Mouse (Mus musculus): Measurements from ENCODE around the gene Zfp128. TPM values are rescaled to one million over a fixed set of nuclear protein-coding genes. Genes with fewer than 3 reads are reported as not detected.
A peak's percentile ranks its signal among the peaks of the same experiment; 100 is the strongest.
"Not testable (repeated sequence)": the region's sequence is repeated elsewhere in the genome, so short reads cannot be mapped to it uniquely, and the experiment has no call there.

Gene Zfp128
- total RNA-seq, 2 experiments from 2014 or later = 3.2 to 4.0 TPM

- not testable (repeated sequence) for ATAC-seq (replicated peaks; ENCODE audit: low FRiP score, low TSS enrichment, poor library complexity, severe bottlenecking)
Observed at GRCm38 (mm10) chr7:12920495-12920894, 39.5 kb downstream of the Zfp128 start.

- ATAC-seq (replicated peaks; ENCODE audit: low FRiP score, low TSS enrichment, poor library complexity, severe bottlenecking) = no peak
Observed at GRCm38 (mm10) chr7:12921318-12921704, 40.3 kb downstream of the Zfp128 start.

- ATAC-seq (replicated peaks; ENCODE audit: low FRiP score, low TSS enrichment, poor library complexity, severe bottlenecking) = peak; percentile 92
Observed at GRCm38 (mm10) chr7:12921705-12922465, 40.9 kb downstream of the Zfp128 start, which contains the start of gene Rps5. TSS of gene Rps5 (plus strand) at chr7:12922290.

GRCm38 (mm10) chr7:12922729-12923128 lies 41.8 kb downstream of the Zfp128 start:
- no peak for ATAC-seq (replicated peaks; ENCODE audit: low FRiP score, low TSS enrichment, poor library complexity, severe bottlenecking)

- ATAC-seq (replicated peaks; ENCODE audit: low FRiP score, low TSS enrichment, poor library complexity, severe bottlenecking) = no peak
Observed at GRCm38 (mm10) chr7:12926316-12926715, 45.3 kb downstream of the Zfp128 start.

- ATAC-seq (replicated peaks; ENCODE audit: low FRiP score, low TSS enrichment, poor library complexity, severe bottlenecking) = no peak
Observed at GRCm38 (mm10) chr7:12927191-12927680, 46.3 kb downstream of the Zfp128 start, which contains the start of gene Rnf225. TSS of gene Rnf225 (plus strand) at chr7:12927416.

GRCm38 (mm10) chr7:12927693-12928589 lies 47.0 kb downstream of the Zfp128 start:
- peak; percentile 44 for ATAC-seq (replicated peaks; ENCODE audit: low FRiP score, low TSS enrichment, poor library complexity, severe bottlenecking)

- no peak for ATAC-seq (replicated peaks; ENCODE audit: low FRiP score, low TSS enrichment, poor library complexity, severe bottlenecking)
Observed at GRCm38 (mm10) chr7:12933615-12934140, 52.7 kb downstream of the Zfp128 start.

- peak; percentile 59; the same call in 1 of the 2 replicates for ATAC-seq (replicated peaks; ENCODE audit: low FRiP score, low TSS enrichment, poor library complexity, severe bottlenecking)
Observed at GRCm38 (mm10) chr7:12934808-12935207, 53.8 kb downstream of the Zfp128 start.

GRCm38 (mm10) chr7:12937254-12937803 lies 56.4 kb downstream of the Zfp128 start:
- not testable (repeated sequence) for ATAC-seq (replicated peaks; ENCODE audit: low FRiP score, low TSS enrichment, poor library complexity, severe bottlenecking)

- ATAC-seq (replicated peaks; ENCODE audit: low FRiP score, low TSS enrichment, poor library complexity, severe bottlenecking) = no peak
Observed at GRCm38 (mm10) chr7:12940599-12940998, 59.6 kb downstream of the Zfp128 start.

Other genes with a start within 250 kb of the Zfp128 start
- not detected in 2 replicates for gene Vmn2r54, start 240.9 kb upstream of the Zfp128 start, total RNA-seq (2014; fragmentation: Nextera tagmentation)
- gene Vmn2r54, start 240.9 kb upstream of the Zfp128 start, total RNA-seq (2017) = not detected in 2 replicates
- not detected in 2 replicates for gene Vmn2r55, start 196.2 kb upstream of the Zfp128 start, total RNA-seq (2014; fragmentation: Nextera tagmentation)
- not detected in 2 replicates for gene Vmn2r55, start 196.2 kb upstream of the Zfp128 start, total RNA-seq (2017)
- not detected in 2 replicates for gene Vmn2r56, start 146.2 kb upstream of the Zfp128 start, total RNA-seq (2014; fragmentation: Nextera tagmentation)
- not detected in 2 replicates for gene Vmn2r56, start 146.2 kb upstream of the Zfp128 start, total RNA-seq (2017)
- gene Zscan18, start 77.5 kb upstream of the Zfp128 start, total RNA-seq (2014; fragmentation: Nextera tagmentation) = 0.94 and 3.2 TPM in 2 replicates
- 1.9 and 5.8 TPM in 2 replicates for gene Zscan18, start 77.5 kb upstream of the Zfp128 start, total RNA-seq (2017)
- 12.3 and 14.0 TPM in 2 replicates for gene Zfp329, start 62.3 kb upstream of the Zfp128 start, total RNA-seq (2014; fragmentation: Nextera tagmentation)
- 7.8 TPM in 2 replicates for gene Zfp329, start 62.3 kb upstream of the Zfp128 start, total RNA-seq (2017)
- gene Zfp110, start 46.4 kb upstream of the Zfp128 start, total RNA-seq (2014; fragmentation: Nextera tagmentation) = 26.7 and 30.6 TPM in 2 replicates
- 38.0 and 38.1 TPM in 2 replicates for gene Zfp110, start 46.4 kb upstream of the Zfp128 start, total RNA-seq (2017)
- 13.3 and 18.7 TPM in 2 replicates for gene Zscan22, start 16.6 kb downstream of the Zfp128 start, total RNA-seq (2014; fragmentation: Nextera tagmentation)
- gene Zscan22, start 16.6 kb downstream of the Zfp128 start, total RNA-seq (2017) = 5.7 and 7.1 TPM in 2 replicates
- gene Rps5, start 41.1 kb downstream of the Zfp128 start, total RNA-seq (2014; fragmentation: Nextera tagmentation) = 3,241 and 3,814 TPM in 2 replicates
- gene Rps5, start 41.1 kb downstream of the Zfp128 start, total RNA-seq (2017) = 1,950 and 2,335 TPM in 2 replicates
- gene Rnf225, start 46.2 kb downstream of the Zfp128 start, total RNA-seq (2014; fragmentation: Nextera tagmentation) = 0.77 and 1.2 TPM in 2 replicates
- gene Rnf225, start 46.2 kb downstream of the Zfp128 start, total RNA-seq (2017) = 1.6 TPM in 1 of 2 replicates, not detected in the other
- gene Zfp324, start 84.7 kb downstream of the Zfp128 start, total RNA-seq (2014; fragmentation: Nextera tagmentation) = 3.7 and 4.3 TPM in 2 replicates
- gene Zfp324, start 84.7 kb downstream of the Zfp128 start, total RNA-seq (2017) = 3.1 and 7.7 TPM in 2 replicates
- gene Zfp446, start 96.7 kb downstream of the Zfp128 start, total RNA-seq (2014; fragmentation: Nextera tagmentation) = 6.1 and 9.0 TPM in 2 replicates
- 1.6 and 1.9 TPM in 2 replicates for gene Zfp446, start 96.7 kb downstream of the Zfp128 start, total RNA-seq (2017)
- gene Slc27a5, start 117.0 kb downstream of the Zfp128 start, total RNA-seq (2014; fragmentation: Nextera tagmentation) = not detected in 2 replicates
- not detected in 2 replicates for gene Slc27a5, start 117.0 kb downstream of the Zfp128 start, total RNA-seq (2017)
- 654 and 831 TPM in 2 replicates for gene Trim28, start 117.9 kb downstream of the Zfp128 start, total RNA-seq (2014; fragmentation: Nextera tagmentation)
- 556 and 566 TPM in 2 replicates for gene Trim28, start 117.9 kb downstream of the Zfp128 start, total RNA-seq (2017)
- 14.0 and 30.8 TPM in 2 replicates for gene Zbtb45, start 128.9 kb downstream of the Zfp128 start, total RNA-seq (2014; fragmentation: Nextera tagmentation)
- gene Zbtb45, start 128.9 kb downstream of the Zfp128 start, total RNA-seq (2017) = 5.1 and 9.2 TPM in 2 replicates
- 159 and 192 TPM in 2 replicates for gene Chmp2a, start 153.6 kb downstream of the Zfp128 start, total RNA-seq (2014; fragmentation: Nextera tagmentation)
- 142 and 150 TPM in 2 replicates for gene Chmp2a, start 153.6 kb downstream of the Zfp128 start, total RNA-seq (2017)
- 222 and 267 TPM in 2 replicates for gene Ube2m, start 157.1 kb downstream of the Zfp128 start, total RNA-seq (2014; fragmentation: Nextera tagmentation)
- 106 and 110 TPM in 2 replicates for gene Ube2m, start 157.1 kb downstream of the Zfp128 start, total RNA-seq (2017)
- 0.62 and 3.9 TPM in 2 replicates for gene Mzf1, start 173.6 kb downstream of the Zfp128 start, total RNA-seq (2014; fragmentation: Nextera tagmentation)
- 0.47 and 1.3 TPM in 2 replicates for gene Mzf1, start 173.6 kb downstream of the Zfp128 start, total RNA-seq (2017)
- not detected in 2 replicates for gene Vmn1r85, start 214.0 kb downstream of the Zfp128 start, total RNA-seq (2014; fragmentation: Nextera tagmentation)
- not detected in 2 replicates for gene Vmn1r85, start 214.0 kb downstream of the Zfp128 start, total RNA-seq (2017)
- not detected in 2 replicates for gene Vmn1r86, start 238.7 kb downstream of the Zfp128 start, total RNA-seq (2014; fragmentation: Nextera tagmentation)
- not detected in 2 replicates for gene Vmn1r86, start 238.7 kb downstream of the Zfp128 start, total RNA-seq (2017)

All from megakaryocyte-erythroid progenitor cell, adult 5-6 weeks (primary cell).